Mouse (Mus musculus) liver, embryonic 14.5 days (tissue): ENCODE results near the gene Syngr1. TPM values are rescaled to one million over a fixed set of nuclear protein-coding genes. Genes with fewer than 3 reads are reported as not detected.
A peak's percentile ranks its signal among the peaks of the same experiment; 100 is the strongest.

Experiments
- ATAC-seq: fragments of 200-750 bp; cut with Nextera tagmentation; 2 replicates; pipeline ENCODE4 v1.8.0; 2017; ENCODE audit warnings: moderate number of reproducible peaks, mild to moderate bottlenecking, moderate library complexity; ENCODE audit not compliant: insufficient read depth
- DNase-seq, 3 experiments: peaks; one replicate each; pipeline ENCODE4 v3.0.0-alpha.2; 2012 to 2013; ENCODE audit warnings: low read depth in 3 of 3, low spot score in 3 of 3
- H3K27ac ChIP-seq: fragments of 300-500 bp; sonication (generic); 2 replicates; pipeline ENCODE4 v1.5.1; 2014; ENCODE audit warnings: moderate library complexity, mild to moderate bottlenecking, control low read depth, inconsistent platforms
- H3K27me3 ChIP-seq: fragments of 300-500 bp; sonication (generic); 2 replicates; pipeline ENCODE4 v1.6.1; 2014; ENCODE audit warnings: mild to moderate bottlenecking, low read length, moderate library complexity; ENCODE audit not compliant: control insufficient read depth, insufficient read depth
- H3K36me3 ChIP-seq: fragments of 300-500 bp; sonication (generic); replicated peaks from 2 replicates; pipeline ENCODE4 v1.6.1; 2014; ENCODE audit warnings: low read depth; ENCODE audit not compliant: control insufficient read depth, insufficient read depth
- H3K4me1 ChIP-seq, 2 experiments: fragments of 200-500 bp in 1 of 2; fragments of 300-500 bp in 1 of 2; sonication (generic) in 1 of 2; replicated peaks; 2 replicates each; pipeline ENCODE4 v1.6.1; 2012 to 2014; ENCODE audit warnings: antibody characterized with exemption in 1 of 2, inconsistent platforms in 1 of 2, low read length in 1 of 2; ENCODE audit not compliant: control insufficient read depth in 2 of 2, insufficient read depth in 2 of 2
- H3K4me2 ChIP-seq: fragments of 300-500 bp; sonication (generic); 2 replicates; pipeline ENCODE4 v1.6.1; 2014; ENCODE audit warnings: low read depth, mild to moderate bottlenecking, control low read depth, moderate library complexity
- H3K4me3 ChIP-seq, 2 experiments: fragments of 200-500 bp in 1 of 2; fragments of 300-500 bp in 1 of 2; sonication (generic) in 1 of 2; 2 replicates each; pipeline ENCODE4 v1.5.1; 2012 to 2014; ENCODE audit warnings: low read depth in 2 of 2, low read length in 2 of 2, mild to moderate bottlenecking in 2 of 2, control low read depth in 1 of 2, inconsistent platforms in 1 of 2, moderate library complexity in 1 of 2; ENCODE audit not compliant: insufficient read depth in 1 of 2
- H3K9ac ChIP-seq: fragments of 300-500 bp; sonication (generic); replicated peaks from 2 replicates; pipeline ENCODE4 v1.6.1; 2014; ENCODE audit warnings: mild to moderate bottlenecking, control low read depth, moderate library complexity
- H3K9me3 ChIP-seq: fragments of 300-500 bp; sonication (generic); 2 replicates; pipeline ENCODE4 v1.6.1; 2016; ENCODE audit warnings: low read length, mixed read lengths; ENCODE audit not compliant: control insufficient read depth
- CTCF ChIP-seq: IDR thresholded peaks from 2 replicates; pipeline ENCODE4 v1.5.1; 2016; ENCODE audit warnings: antibody characterized with exemption, low read depth, control low read depth
- EP300 ChIP-seq: IDR thresholded peaks from 2 replicates; pipeline ENCODE4 v1.6.1; 2016; ENCODE audit warnings: antibody characterized with exemption, low read depth
- WGBS: fragments of 180-500 bp; shearing (Covaris S2); extraction: QIAGEN DNeasy Blood & Tissue Kit; methylation state at CpG from one replicate; pipeline ENCODE4 v1.1.7; 2014; ENCODE audit not compliant: insufficient replicate concordance; 5-methylcytosine and 5-hydroxymethylcytosine counted together
- polyA plus RNA-seq, 2 experiments: library from polyadenylated mRNA; depleted of rRNA in 1 of 2; stranded (reverse) in 1 of 2; unstranded in 1 of 2; fragments of >200 nt; fragmentation: Nextera tagmentation in 1 of 2; extraction: Ambion mirVana in 1 of 2; gene quantifications; 2 replicates each; pipeline versions ENCODE4 v1.2.1 to v1.2.3; 2012 to 2014

The Syngr1 gene
- polyA plus RNA-seq, 2 experiments = 10.4 to 14.4 TPM

GRCm38 (mm10) chr15:80078058-80078814 is 12.9 kb upstream of the Syngr1 start:
- H3K4me2 ChIP-seq = no peak overlapping the region
- no peaks in the 10 kb centered on the region for H3K9me3 ChIP-seq
- TF ChIP-seq EP300 = no peak
- TF ChIP-seq CTCF = peak; percentile 42; the same call in 1 of the 2 replicates
- no peak overlapping the region for H3K9ac ChIP-seq
- ATAC-seq = no peak
- no peak for DNase-seq
- WGBS = 69% methylated on average over 11 of the region's 11 CpGs
- H3K36me3 ChIP-seq = peaks cover 61% of the 10 kb centered on the region
- peaks cover 15 to 35% of the 10 kb centered on the region in 2 experiments for H3K4me1 ChIP-seq
- H3K27ac ChIP-seq = no peak overlapping the region
- no peaks in the 10 kb centered on the region for H3K27me3 ChIP-seq
- H3K4me3 ChIP-seq = no peak overlapping the region

DNA sequence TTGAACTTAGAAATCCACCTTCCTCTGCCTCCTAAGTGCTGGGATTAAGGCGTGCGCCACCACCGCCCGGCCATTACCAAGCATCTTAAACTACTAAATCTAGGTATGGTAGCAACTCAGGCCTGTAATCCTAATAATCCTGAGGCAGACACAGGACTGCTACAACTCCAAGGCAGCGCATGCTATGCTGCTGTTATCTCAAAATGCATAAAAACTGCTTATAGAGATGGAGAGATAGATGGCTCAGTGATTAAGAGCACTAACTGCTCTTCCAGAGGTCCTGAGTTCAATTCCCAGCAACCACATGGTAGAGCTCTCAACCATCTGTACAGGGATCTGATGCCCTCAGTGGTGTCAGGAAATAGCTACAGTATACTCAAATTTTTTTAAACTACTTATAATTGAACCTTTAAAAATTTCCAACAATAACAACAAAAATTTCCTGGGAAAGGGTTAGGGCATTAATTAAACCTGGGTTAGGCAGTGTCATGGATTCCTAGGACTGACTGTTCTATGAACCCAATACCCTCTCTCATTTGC is 11.9 kb upstream of the Syngr1 start:
- Histone ChIP-seq H3K4me1 (peaks cover 16 to 35% of the 10 kb centered on the region in 2 experiments), H3K9me3 (no peaks in the 10 kb centered on the region), H3K4me2 (peak overlapping the region; percentile 97; the same call in 1 of the 2 replicates), H3K4me3 (peak overlapping the region in 1 of 2 experiments; percentile 14; a peak in 1 of 4 replicates), H3K9ac (peak overlapping the region; percentile 35; the same call in 1 of the 2 replicates), H3K36me3 (peaks cover 61% of the 10 kb centered on the region), H3K27ac (peak overlapping the region; percentile 30), H3K27me3 (no peaks in the 10 kb centered on the region)
- TF ChIP-seq CTCF = no peak
- TF ChIP-seq EP300 = no peak
- no peak for ATAC-seq
- WGBS = 85% methylated on average over 5 of the region's 5 CpGs
- no peak for DNase-seq

GRCm38 (mm10) chr15:80079954-80080353 is 11.2 kb upstream of the Syngr1 start:
- H3K27me3 ChIP-seq = no peaks in the 10 kb centered on the region
- H3K4me3 ChIP-seq = peak overlapping the region; percentile 92 to 95
- peak overlapping the region; percentile 52 for H3K27ac ChIP-seq
- 73% methylated on average over 3 of the region's 3 CpGs for WGBS
- H3K36me3 ChIP-seq = peaks cover 61% of the 10 kb centered on the region
- H3K4me2 ChIP-seq = peak overlapping the region; percentile 97
- DNase-seq (no peak), ATAC-seq (no peak)
- H3K9me3 ChIP-seq = no peaks in the 10 kb centered on the region
- TF ChIP-seq CTCF (no peak), EP300 (no peak)
- H3K4me1 ChIP-seq = peaks cover 19 to 35% of the 10 kb centered on the region in 2 experiments
- H3K9ac ChIP-seq = no peak overlapping the region; the same call in 1 of the 2 replicates

DNA sequence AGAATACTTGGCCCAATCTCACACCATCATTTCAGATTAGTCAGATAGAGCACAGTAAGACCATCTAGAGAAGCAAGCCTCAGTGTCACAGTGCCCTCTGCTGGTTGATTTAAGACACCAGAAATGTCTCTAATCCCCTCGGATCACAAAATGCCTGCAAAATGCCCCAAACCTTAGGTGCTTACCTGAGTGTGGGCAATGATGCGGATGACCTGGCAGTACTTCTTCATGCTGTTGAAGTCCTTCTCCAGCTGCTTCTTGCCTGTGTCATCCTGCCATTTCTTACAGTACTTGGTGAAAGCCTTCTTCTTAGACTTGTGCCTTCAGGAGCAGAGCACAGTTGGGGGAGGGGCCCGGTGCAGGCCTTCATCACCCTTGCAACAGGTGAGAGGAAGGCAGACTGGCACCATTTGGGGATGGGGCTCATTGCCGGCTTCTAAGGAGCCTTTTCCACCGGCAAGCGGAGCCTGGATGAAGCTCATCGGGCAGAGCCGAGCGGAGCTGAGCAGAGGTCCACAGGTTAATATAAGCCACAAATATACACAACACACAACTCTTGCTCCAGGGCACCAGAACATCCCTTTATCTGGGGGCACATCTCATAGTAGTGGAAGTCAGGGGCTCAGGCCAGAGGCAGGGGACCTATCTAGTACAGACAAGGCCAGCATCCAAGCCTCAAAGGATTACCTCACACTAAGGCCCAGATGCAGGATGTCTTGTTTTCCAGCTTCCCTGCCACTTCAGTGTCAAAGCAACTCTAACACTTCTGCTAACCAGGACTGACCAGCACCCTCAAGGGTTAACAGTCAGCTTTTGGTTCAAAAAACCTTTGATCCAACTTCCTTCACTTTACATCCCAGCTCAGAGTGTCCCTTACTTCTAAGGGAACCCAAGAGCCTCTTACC is 10.2 kb upstream of the Syngr1 start:
- Histone ChIP-seq H3K9me3 (no peaks in the 10 kb centered on the region), H3K27ac (peak overlapping the region; percentile 86), H3K27me3 (no peaks in the 10 kb centered on the region), H3K9ac (peak overlapping the region; percentile 97), H3K4me1 (peaks cover 17 to 27% of the 10 kb centered on the region in 2 experiments), H3K4me3 (peak overlapping the region; percentile 92 to 95), H3K4me2 (peak overlapping the region; percentile 97), H3K36me3 (peaks cover 61% of the 10 kb centered on the region)
- ATAC-seq (no peak), DNase-seq (peak in 1 of 3 experiments; percentile 65)
- TF ChIP-seq EP300 = no peak
- TF ChIP-seq CTCF = peak; percentile 76
- 36% methylated on average over 9 of the region's 9 CpGs for WGBS
